Mouse (Mus musculus): ENCODE measurements around the gene Ddx17.

The Ddx17 gene

GRCm38 (mm10) chr15:79518571-79518970 is 28.0 kb downstream of the Ddx17 start:
- DNase-seq (ENCODE audit: low read depth, low spot score), result peak; percentile 59

- DNase-seq (ENCODE audit: low read depth, low spot score), result no peak
Measured at GRCm38 (mm10) chr15:79517710-79518109, 28.8 kb downstream of the Ddx17 start.

GRCm38 (mm10) chr15:79516171-79517096 is 30.1 kb downstream of the Ddx17 start, which contains the start of gene Kdelr3:
Gene Kdelr3 (plus strand): TSS chr15:79516411.
- peak; percentile 67 for DNase-seq (ENCODE audit: low read depth, low spot score)

GRCm38 (mm10) chr15:79513940-79514339 is 32.6 kb downstream of the Ddx17 start:
- peak; percentile 59 for DNase-seq (ENCODE audit: low read depth, low spot score)

- peak; percentile 76 for DNase-seq (ENCODE audit: low read depth, low spot score)
Measured at GRCm38 (mm10) chr15:79511553-79512320, 34.8 kb downstream of the Ddx17 start.

GRCm38 (mm10) chr15:79510425-79510824 is 36.1 kb downstream of the Ddx17 start:
- no peak for DNase-seq (ENCODE audit: low read depth, low spot score)

- DNase-seq (ENCODE audit: low read depth, low spot score), result no peak
Measured at GRCm38 (mm10) chr15:79509998-79510397, 36.5 kb downstream of the Ddx17 start.

- DNase-seq (ENCODE audit: low read depth, low spot score), result no peak
Measured at GRCm38 (mm10) chr15:79507055-79507828, 39.3 kb downstream of the Ddx17 start.

GRCm38 (mm10) chr15:79506460-79506859 is 40.1 kb downstream of the Ddx17 start:
- no peak for DNase-seq (ENCODE audit: low read depth, low spot score)

- peak; percentile 83 for DNase-seq (ENCODE audit: low read depth, low spot score)
Measured at GRCm38 (mm10) chr15:79505616-79506283, 40.8 kb downstream of the Ddx17 start.

GRCm38 (mm10) chr15:79504707-79505452 is 41.7 kb downstream of the Ddx17 start, which contains the start of gene Kcnj4:
Gene Kcnj4 (minus strand): TSS chr15:79505241.
- DNase-seq (ENCODE audit: low read depth, low spot score), result no peak

GRCm38 (mm10) chr15:79503438-79503837 is 43.1 kb downstream of the Ddx17 start:
- DNase-seq (ENCODE audit: low read depth, low spot score), result no peak

GRCm38 (mm10) chr15:79502891-79503341 is 43.6 kb downstream of the Ddx17 start:
- DNase-seq (ENCODE audit: low read depth, low spot score), result no peak

- no peak for DNase-seq (ENCODE audit: low read depth, low spot score)
Measured at GRCm38 (mm10) chr15:79500110-79500509, 46.4 kb downstream of the Ddx17 start.

- DNase-seq (ENCODE audit: low read depth, low spot score), result no peak
Measured at GRCm38 (mm10) chr15:79493527-79493926, 53.0 kb downstream of the Ddx17 start.

- no peak for DNase-seq (ENCODE audit: low read depth, low spot score)
Measured at GRCm38 (mm10) chr15:79489463-79489862, 57.1 kb downstream of the Ddx17 start.

GRCm38 (mm10) chr15:79481181-79481688 is 65.3 kb downstream of the Ddx17 start:
- DNase-seq (ENCODE audit: low read depth, low spot score), result peak; percentile 62

Data from R1 (cell line).